Mouse (Mus musculus) forebrain, embryonic 11.5 days (tissue): ENCODE data around the gene Cdk5rap2. TPM values are rescaled to one million over a fixed set of nuclear protein-coding genes. Genes with fewer than 3 reads are reported as not detected.
A peak's percentile ranks its signal among the peaks of the same experiment; 100 is the strongest.

Source experiments
- ATAC-seq: fragments of 200-750 bp; cut with Nextera tagmentation; replicated peaks from 2 replicates; pipeline ENCODE4 v1.8.0; 2017; ENCODE audit warnings: moderate TSS enrichment; ENCODE audit not compliant: low FRiP score
- DNase-seq: peaks from one replicate; pipeline ENCODE4 v3.0.0-alpha.2; 2017; ENCODE audit warnings: low spot score
- H3K27ac ChIP-seq: fragments of 300-500 bp; sonication (generic); 2 replicates; pipeline ENCODE4 v1.5.1; 2014; ENCODE audit warnings: low read depth, low read length
- H3K27me3 ChIP-seq: fragments of 300-500 bp; sonication (generic); 2 replicates; pipeline ENCODE4 v1.6.1; 2014; ENCODE audit warnings: mild to moderate bottlenecking, low read length, mixed read lengths; ENCODE audit not compliant: control insufficient read depth, insufficient read depth
- H3K36me3 ChIP-seq: fragments of 300-500 bp; sonication (generic); 2 replicates; pipeline ENCODE4 v1.6.1; 2014; ENCODE audit warnings: mild to moderate bottlenecking, low read length, moderate library complexity, mixed read lengths; ENCODE audit not compliant: control insufficient read depth, insufficient read depth
- H3K4me1 ChIP-seq: fragments of 300-500 bp; sonication (generic); replicated peaks from 2 replicates; pipeline ENCODE4 v1.6.1; 2014; ENCODE audit warnings: low read length, mixed read lengths; ENCODE audit not compliant: control insufficient read depth, insufficient read depth
- H3K4me2 ChIP-seq: fragments of 300-500 bp; sonication (generic); 2 replicates; pipeline ENCODE4 v1.6.1; 2014; ENCODE audit warnings: low read depth, mild to moderate bottlenecking, low read length, moderate library complexity, mixed read lengths; ENCODE audit not compliant: severe bottlenecking
- H3K4me3 ChIP-seq: fragments of 300-500 bp; sonication (generic); 2 replicates; pipeline ENCODE4 v1.5.1; 2014; ENCODE audit warnings: low read depth, low read length
- H3K9ac ChIP-seq: fragments of 300-500 bp; sonication (generic); 2 replicates; pipeline ENCODE4 v1.6.1; 2014; ENCODE audit warnings: low read length
- H3K9me3 ChIP-seq: fragments of 300-500 bp; sonication (generic); 2 replicates; pipeline ENCODE4 v1.6.1; 2016; ENCODE audit warnings: low read length, mixed read lengths; ENCODE audit not compliant: control insufficient read depth
- WGBS: fragments of 180-500 bp; shearing (Covaris S2); extraction: QIAGEN DNeasy Blood & Tissue Kit; methylation state at CpG from one replicate; pipeline ENCODE4 v1.1.7; 2014; 5-methylcytosine and 5-hydroxymethylcytosine counted together
- polyA plus RNA-seq: library from polyadenylated mRNA; unstranded; fragments of >200 nt; fragmentation: Nextera tagmentation; extraction: Ambion mirVana; gene quantifications from 2 replicates; pipeline ENCODE4 v1.2.1, GENCODE M21; 2014

Gene Cdk5rap2
- polyA plus RNA-seq, result 25.6 and 26.1 TPM in 2 replicates

DNA sequence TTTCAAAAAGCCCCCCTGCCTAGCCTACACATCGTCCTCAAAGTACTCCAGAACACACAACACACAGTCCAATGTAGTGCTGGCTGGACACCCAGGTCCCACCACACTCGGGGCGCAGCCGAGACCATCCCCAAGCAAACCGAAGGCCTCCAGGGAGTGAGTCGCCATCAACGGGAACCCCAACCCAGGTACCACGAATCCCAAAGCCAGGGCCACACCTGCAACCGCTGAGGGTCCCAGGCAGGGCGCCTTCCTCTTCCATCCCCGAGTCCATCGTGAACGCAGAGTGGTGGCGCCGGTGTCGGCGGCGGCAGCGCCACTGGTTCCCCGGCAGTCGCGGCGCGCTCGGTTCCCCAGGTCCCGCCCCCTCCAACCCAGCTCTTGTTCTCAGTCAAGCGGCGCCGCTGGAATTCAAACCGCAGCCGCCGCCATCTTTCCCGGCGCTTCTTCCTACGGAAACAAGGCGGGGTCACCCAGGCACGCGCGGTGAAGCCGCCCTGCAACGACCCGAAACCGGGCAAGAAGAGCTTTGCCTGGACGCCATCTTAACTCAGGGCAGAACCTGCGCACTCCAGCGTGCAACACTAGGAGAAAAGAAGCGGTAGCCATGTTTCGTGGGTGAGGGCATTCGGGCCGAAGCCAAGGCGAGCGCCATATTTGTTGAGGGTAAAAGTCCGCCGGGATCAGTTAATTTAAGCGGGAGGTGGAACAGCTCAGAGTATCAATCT lies at the start of gene Cdk5rap2:
Gene Cdk5rap2, minus strand, starts transcription at position 450 of the 728 bp plus-strand sequence.
- ATAC-seq (peak; percentile 97), DNase-seq (peak; percentile 97)
- H3K27me3 ChIP-seq, result no peaks in the 10 kb centered on the region
- under 1% methylated on average over 55 of the region's 55 CpGs for WGBS
- H3K9ac ChIP-seq, result peak within 1 kb of the TSS; percentile 90
- peak within 1 kb of the TSS; percentile 49 for H3K4me2 ChIP-seq
- H3K36me3 ChIP-seq, result no peaks in the 10 kb centered on the region
- peaks cover 5% of the 10 kb centered on the region; the same call in 1 of the 2 replicates for H3K4me1 ChIP-seq
- H3K4me3 ChIP-seq, result peak within 1 kb of the TSS; percentile 80
- peak within 1 kb of the TSS; percentile 75 for H3K27ac ChIP-seq
- H3K9me3 ChIP-seq, result no peaks in the 10 kb centered on the region

DNA sequence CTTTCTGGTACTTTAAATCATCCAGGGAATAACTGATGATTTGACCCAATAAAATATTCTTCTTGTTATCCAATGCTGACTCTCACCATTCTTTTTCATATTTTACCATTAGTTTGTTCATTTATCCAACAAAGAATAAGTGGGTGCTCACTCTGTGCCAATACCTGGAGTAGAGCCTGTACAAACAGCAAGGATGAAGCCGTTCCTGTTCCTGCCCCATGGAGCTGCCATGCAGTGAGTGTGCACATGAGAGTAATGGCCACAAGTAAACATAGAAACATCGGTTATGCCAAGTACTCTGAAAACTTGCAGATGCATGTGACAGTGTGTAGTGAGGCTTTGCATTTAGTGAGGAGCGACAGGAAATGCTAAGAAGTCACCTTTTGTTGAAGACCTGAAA lies 41.9 kb upstream of the Cdk5rap2 start:
- no peak overlapping the region for H3K27ac ChIP-seq
- no peaks in the 10 kb centered on the region for H3K4me1 ChIP-seq
- H3K9me3 ChIP-seq, result no peaks in the 10 kb centered on the region
- no peak overlapping the region for H3K9ac ChIP-seq
- no peak overlapping the region for H3K4me3 ChIP-seq
- whole genome bisulfite sequencing, result 89% methylated on average over 3 of the region's 3 CpGs
- H3K4me2 ChIP-seq, result no peak overlapping the region
- no peaks in the 10 kb centered on the region for H3K36me3 ChIP-seq
- H3K27me3 ChIP-seq, result no peaks in the 10 kb centered on the region
- DNase-seq (no peak), ATAC-seq (no peak)

DNA sequence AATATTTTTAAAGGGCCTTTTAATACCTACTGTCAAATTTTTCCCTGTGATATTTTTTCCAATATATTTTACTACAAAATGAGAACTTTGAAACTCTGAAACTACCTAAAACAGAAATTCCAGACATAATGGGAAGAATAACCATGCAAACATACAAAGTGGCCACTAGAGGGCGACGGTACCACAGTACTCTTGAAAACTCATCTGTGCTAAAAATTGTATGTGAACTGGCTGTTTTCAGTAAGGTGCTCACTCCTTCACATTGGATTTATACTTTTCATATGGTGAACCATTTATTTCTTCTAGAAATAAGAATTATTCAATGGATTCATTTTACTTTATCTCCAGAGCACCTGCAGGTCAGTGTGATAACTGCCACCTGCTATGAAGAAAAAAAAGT lies 41.5 kb upstream of the Cdk5rap2 start:
- Histone ChIP-seq H3K36me3 (no peaks in the 10 kb centered on the region), H3K4me2 (no peak overlapping the region), H3K27me3 (no peaks in the 10 kb centered on the region), H3K9me3 (no peaks in the 10 kb centered on the region), H3K27ac (no peak overlapping the region), H3K4me1 (no peaks in the 10 kb centered on the region), H3K9ac (no peak overlapping the region), H3K4me3 (no peak overlapping the region)
- WGBS, result 0% methylated on average over 2 of the region's 2 CpGs
- ATAC-seq, result no peak
- peak; percentile 65 for DNase-seq

DNA sequence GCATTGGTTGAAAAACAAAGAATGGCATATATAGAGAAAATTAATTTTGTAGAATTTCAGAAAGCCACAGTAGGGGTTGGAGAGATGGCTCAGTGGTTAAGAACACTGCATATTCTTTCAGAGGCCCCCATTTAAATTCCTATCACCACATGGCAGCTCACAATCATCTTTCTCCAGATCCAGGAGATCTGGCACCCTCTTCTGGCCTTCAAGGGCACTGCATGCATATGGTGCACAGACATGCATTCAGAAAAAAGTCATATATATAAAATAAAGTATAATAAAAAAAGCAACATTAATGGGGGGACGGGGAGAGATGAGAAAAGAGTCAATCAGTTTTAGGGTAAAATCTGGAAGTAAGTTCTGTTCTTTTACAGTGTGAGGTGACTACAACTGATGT lies 39.4 kb upstream of the Cdk5rap2 start:
- no peak overlapping the region for H3K27ac ChIP-seq
- H3K27me3 ChIP-seq, result no peaks in the 10 kb centered on the region
- no peaks in the 10 kb centered on the region for H3K4me1 ChIP-seq
- H3K4me3 ChIP-seq, result no peak overlapping the region
- no peak overlapping the region for H3K9ac ChIP-seq
- H3K36me3 ChIP-seq, result no peaks in the 10 kb centered on the region
- no peaks in the 10 kb centered on the region for H3K9me3 ChIP-seq
- ATAC-seq (no peak), DNase-seq (no peak)
- no peak overlapping the region for H3K4me2 ChIP-seq
- 89% methylated on average over 1 of the region's 1 CpGs for whole genome bisulfite sequencing

DNA sequence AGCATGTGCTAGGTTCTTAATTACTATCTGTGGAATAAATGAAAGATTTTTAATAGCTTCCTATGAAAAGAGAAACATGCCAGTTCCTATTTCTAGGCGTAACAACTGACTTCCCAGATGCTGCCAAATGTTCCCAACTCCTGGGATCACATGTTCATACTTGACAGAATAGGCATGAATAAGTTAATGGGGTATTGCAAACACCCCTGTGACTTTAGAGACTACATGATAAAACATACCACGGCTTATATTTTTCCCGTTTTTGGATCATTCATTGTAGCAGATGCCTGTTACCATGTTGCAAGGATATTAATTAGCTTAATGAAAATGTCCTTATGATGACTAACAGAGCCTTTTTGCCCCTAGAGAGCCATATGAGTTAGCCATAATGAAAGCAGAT lies 36.5 kb upstream of the Cdk5rap2 start:
- H3K4me3 ChIP-seq, result no peak overlapping the region
- no peaks in the 10 kb centered on the region for H3K9me3 ChIP-seq
- H3K36me3 ChIP-seq, result no peaks in the 10 kb centered on the region
- 87% methylated on average over 3 of the region's 3 CpGs for WGBS
- ATAC-seq, result no peak
- DNase-seq, result no peak
- H3K4me1 ChIP-seq, result no peaks in the 10 kb centered on the region
- H3K9ac ChIP-seq, result no peak overlapping the region
- no peak overlapping the region for H3K4me2 ChIP-seq
- no peak overlapping the region for H3K27ac ChIP-seq
- no peaks in the 10 kb centered on the region for H3K27me3 ChIP-seq

DNA sequence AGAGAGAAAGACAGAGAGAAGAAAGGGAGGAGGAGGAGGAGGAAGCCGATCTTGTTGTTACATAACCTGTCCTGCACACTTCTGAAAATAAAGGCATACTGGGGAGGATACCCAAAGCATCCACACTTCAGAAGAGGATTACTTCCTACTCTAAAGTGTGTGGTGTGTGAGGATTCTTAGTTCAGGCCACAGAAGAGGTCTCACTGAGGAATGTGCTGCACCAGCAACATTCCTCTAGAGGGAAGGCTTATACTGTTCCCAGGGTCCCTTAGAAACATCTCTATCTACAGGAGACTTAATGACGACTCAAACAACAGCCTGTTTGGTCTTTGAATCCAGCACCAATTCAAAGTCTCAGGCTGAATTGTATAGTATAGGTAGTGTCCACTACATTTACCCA lies 10.0 kb upstream of the Cdk5rap2 start:
- ATAC-seq, result no peak
- Histone ChIP-seq H3K4me1 (no peaks in the 10 kb centered on the region), H3K27ac (no peak overlapping the region), H3K9me3 (no peaks in the 10 kb centered on the region), H3K4me3 (no peak overlapping the region), H3K4me2 (no peak overlapping the region), H3K9ac (no peak overlapping the region), H3K27me3 (no peaks in the 10 kb centered on the region), H3K36me3 (no peaks in the 10 kb centered on the region)
- WGBS, result 64% methylated on average over 2 of the region's 2 CpGs
- no peak for DNase-seq

DNA sequence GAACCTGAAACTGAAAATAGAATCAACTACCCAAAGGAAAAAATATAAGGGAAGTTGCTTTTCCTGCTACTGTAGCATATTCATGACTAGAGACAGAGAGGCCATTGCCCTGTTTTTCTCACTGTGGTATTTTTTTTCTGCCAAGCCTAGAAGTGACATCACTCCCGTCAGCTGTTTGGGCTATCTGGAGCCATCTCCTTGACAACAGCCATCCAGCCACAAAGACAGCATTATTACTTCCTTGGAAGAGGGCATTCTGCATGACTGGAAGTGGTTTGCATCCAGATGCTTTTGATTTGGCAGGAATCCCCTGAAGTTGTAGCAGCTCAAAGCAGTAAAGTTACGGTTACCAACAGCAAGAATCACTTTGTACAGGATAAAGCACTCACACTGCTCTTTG lies 1.9 kb upstream of the Cdk5rap2 start:
- Histone ChIP-seq H3K36me3 (no peaks in the 10 kb centered on the region), H3K27ac (no peak overlapping the region), H3K4me3 (no peak overlapping the region), H3K27me3 (no peaks in the 10 kb centered on the region), H3K4me1 (peaks cover 5% of the 10 kb centered on the region; the same call in 1 of the 2 replicates), H3K9ac (no peak overlapping the region), H3K4me2 (no peak overlapping the region), H3K9me3 (no peaks in the 10 kb centered on the region)
- peak; percentile 55 for DNase-seq
- 0 out of 2 replicates have a peak, but pooled peaks have one; percentile 6 for ATAC-seq
- 36% methylated on average over 2 of the region's 2 CpGs for WGBS

DNA sequence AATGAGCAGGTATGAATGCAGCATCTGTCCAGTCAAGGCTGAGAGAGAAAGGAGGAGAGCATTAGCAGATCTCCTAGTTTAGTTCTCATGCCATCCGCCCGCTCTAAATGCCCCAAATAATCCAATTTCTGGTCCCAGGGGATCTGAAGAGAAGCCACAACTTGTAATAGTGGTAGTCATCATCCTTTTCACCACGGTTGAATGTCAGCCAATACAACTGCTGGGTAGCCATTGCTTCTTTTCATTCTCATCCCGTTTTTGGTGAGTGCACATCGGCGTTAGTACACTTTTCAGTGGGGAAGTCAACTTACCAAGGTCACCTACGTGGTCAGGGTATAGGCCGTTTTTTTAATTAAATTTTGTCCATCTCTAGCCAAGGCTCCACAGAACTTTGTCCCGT lies 787 bp downstream of the Cdk5rap2 start:
- H3K27me3 ChIP-seq, result no peaks in the 10 kb centered on the region
- H3K4me2 ChIP-seq, result peak overlapping the region; percentile 49
- DNase-seq (no peak), ATAC-seq (no peak; the same call in 1 of the 2 replicates)
- WGBS, result 20% methylated on average over 9 of the region's 9 CpGs
- no peaks in the 10 kb centered on the region for H3K36me3 ChIP-seq
- peak overlapping the region; percentile 80 for H3K4me3 ChIP-seq
- peak overlapping the region; percentile 90 for H3K9ac ChIP-seq
- H3K4me1 ChIP-seq, result peaks cover 5% of the 10 kb centered on the region; the same call in 1 of the 2 replicates
- no peaks in the 10 kb centered on the region for H3K9me3 ChIP-seq
- no peak overlapping the region for H3K27ac ChIP-seq
